ENCODE assay signal across 22 mouse cellular contexts in the genomic region with DNA sequence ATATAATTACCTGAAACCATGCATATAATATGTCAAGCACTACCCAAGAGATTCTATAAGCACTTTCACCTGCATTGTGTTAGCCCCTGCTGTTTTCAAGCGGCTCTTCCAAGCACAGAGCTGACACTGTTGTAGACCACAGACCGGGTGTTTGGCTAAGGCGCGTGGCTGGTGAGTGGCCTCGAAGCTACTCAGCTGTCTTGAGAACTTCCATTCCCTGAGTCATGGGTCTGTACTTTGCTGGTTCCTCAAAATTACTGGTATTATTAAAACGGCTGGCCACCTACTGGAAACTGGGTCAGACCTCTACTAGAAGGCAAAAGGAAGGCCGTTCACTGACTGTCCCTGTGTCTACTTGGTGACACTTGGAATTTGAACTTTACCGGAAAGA. TPM values are rescaled to one million over a fixed set of nuclear protein-coding genes. Genes with fewer than 3 reads are reported as not detected.
DNase-seq lines count a peak whose midpoint lies in the region; ATAC-seq and TF ChIP-seq lines count a peak whose summit lies in the region.
"Had no signal": no experiment of that assay in that cellular context is flagged by ENCODE, and none has a peak within 500 bp of the region (broad histone marks: within the 10 kb centered on the region; RNA-seq: fewer than 3 reads in every experiment).

No protein-coding gene starts in this region.

- no peaks in the 10 kb centered on the region for H3K27me3 ChIP-seq in lung, postnatal 0 days (replicated peaks; ENCODE audit: insufficient read depth, low read length)
- H3K27me3 ChIP-seq in embryonic facial prominence, embryonic 10.5 days (replicated peaks; ENCODE audit: low read depth, poor library complexity, severe bottlenecking), result no peaks in the 10 kb centered on the region
- no peaks in the 10 kb centered on the region for H3K27me3 ChIP-seq in limb, embryonic 11.5 days (ENCODE audit: control insufficient read depth, insufficient read depth, low read length)
- H3K27me3 ChIP-seq: forebrain, embryonic 15.5 days; heart, embryonic 15.5 days; hindbrain, embryonic 13.5 days; limb, embryonic 15.5 days; midbrain, embryonic 15.5 days had no signal

- DNase-seq in gastrocnemius, adult 2 months, result no peak
- no peak for DNase-seq in gastrocnemius, postnatal 4 days (ENCODE audit: low spot score in 2 of 2)
- DNase-seq in lung, postnatal 0 days (ENCODE audit: low spot score), result peak; percentile 57
- DNase-seq in lung, postnatal 25 days (ENCODE audit: low spot score), result no peak
- peak; percentile 40 for DNase-seq in embryonic facial prominence, embryonic 10.5 days (ENCODE audit: low spot score)
- no peak for DNase-seq in limb, embryonic 11.5 days (ENCODE audit: low spot score)
- no peak for DNase-seq in left cerebral cortex, postnatal 36 days (ENCODE audit: low spot score in 2 of 2)
- DNase-seq in adipocyte (ENCODE audit: low spot score), result no peak
- DNase-seq: adrenal gland, postnatal 25 days; cerebellum, adult 8-10 months; kidney, postnatal 10 days; liver, postnatal 0 days; right cerebral cortex, postnatal 14 days had no signal

- intact Hi-C loops in gastrocnemius, adult 2 months (cut with DNase I), result no loop called here
- intact Hi-C loops in left cerebral cortex, postnatal 36 days (cut with DNase I), result no loop called here

- no peak overlapping the region for H3K4me3 ChIP-seq in gastrocnemius, adult 2 months
- no peak overlapping the region for H3K4me3 ChIP-seq in lung, postnatal 0 days (ENCODE audit: low read depth, low read length)
- H3K4me3 ChIP-seq in embryonic facial prominence, embryonic 10.5 days, result no peak overlapping the region
- H3K4me3 ChIP-seq in limb, embryonic 11.5 days (ENCODE audit: low read depth, low read length), result no peak overlapping the region
- H3K4me3 ChIP-seq: erythroblast, embryonic 14.5 days; forebrain, embryonic 15.5 days; heart, embryonic 15.5 days; hindbrain, embryonic 13.5 days; limb, embryonic 15.5 days; megakaryocyte, embryonic 14.5 days; midbrain, embryonic 15.5 days had no signal

- WGBS in lung, postnatal 0 days, result 37% methylated on average over 8 of the region's 8 CpGs
- WGBS in embryonic facial prominence, embryonic 10.5 days, result 62% methylated on average over 8 of the region's 8 CpGs
- WGBS in limb, embryonic 11.5 days, result 70% methylated on average over 8 of the region's 8 CpGs

- H3K36me3 ChIP-seq in lung, postnatal 0 days (ENCODE audit: insufficient read depth, low read length), result no peaks in the 10 kb centered on the region
- H3K36me3 ChIP-seq in embryonic facial prominence, embryonic 10.5 days (replicated peaks), result no peaks in the 10 kb centered on the region
- H3K36me3 ChIP-seq in limb, embryonic 11.5 days (ENCODE audit: control insufficient read depth, insufficient read depth, low read length), result no peaks in the 10 kb centered on the region
- H3K36me3 ChIP-seq: forebrain, embryonic 15.5 days; heart, embryonic 15.5 days; hindbrain, embryonic 13.5 days; limb, embryonic 15.5 days; midbrain, embryonic 15.5 days had no signal

- no peak for TF ChIP-seq EP300 in lung, postnatal 0 days (IDR thresholded peaks at IDR 0.05)

- no peak overlapping the region for H3K4me2 ChIP-seq in lung, postnatal 0 days (replicated peaks; ENCODE audit: low read depth, low read length)
- no peak overlapping the region for H3K4me2 ChIP-seq in limb, embryonic 11.5 days (ENCODE audit: low read depth, severe bottlenecking)
- H3K4me2 ChIP-seq: forebrain, embryonic 15.5 days; heart, embryonic 15.5 days; hindbrain, embryonic 13.5 days; limb, embryonic 15.5 days; midbrain, embryonic 15.5 days had no signal

- TF ChIP-seq CTCF in gastrocnemius, adult 2 months (IDR thresholded peaks at IDR 0.05), result no peak
- no peak for TF ChIP-seq CTCF in lung, postnatal 0 days (IDR thresholded peaks at IDR 0.05)

- no peak overlapping the region for H3K9ac ChIP-seq in lung, postnatal 0 days (replicated peaks; ENCODE audit: low read depth)
- H3K9ac ChIP-seq in limb, embryonic 11.5 days (ENCODE audit: low read length), result no peak overlapping the region
- H3K9ac ChIP-seq: forebrain, embryonic 15.5 days; heart, embryonic 15.5 days; hindbrain, embryonic 13.5 days; limb, embryonic 15.5 days; liver, postnatal 0 days; midbrain, embryonic 15.5 days had no signal

- H3K9me3 ChIP-seq in lung, postnatal 0 days (ENCODE audit: low read length), result no peaks in the 10 kb centered on the region
- H3K9me3 ChIP-seq in embryonic facial prominence, embryonic 10.5 days, result no peaks in the 10 kb centered on the region
- H3K9me3 ChIP-seq in limb, embryonic 11.5 days (ENCODE audit: control insufficient read depth, low read length), result no peaks in the 10 kb centered on the region
- H3K9me3 ChIP-seq: forebrain, embryonic 15.5 days; heart, embryonic 15.5 days; hindbrain, embryonic 13.5 days; limb, embryonic 15.5 days; megakaryocyte, embryonic 14.5 days; midbrain, embryonic 15.5 days had no signal

- H3K27ac ChIP-seq in gastrocnemius, adult 2 months, result 0 out of 2 replicates have a peak overlapping the region, but pooled peaks have one; percentile 16
- peak overlapping the region; percentile 75 for H3K27ac ChIP-seq in lung, postnatal 0 days (ENCODE audit: low read length)
- H3K27ac ChIP-seq in embryonic facial prominence, embryonic 10.5 days (replicated peaks), result peak overlapping the region; percentile 78
- peak overlapping the region; percentile 24; the same call in 1 of the 2 replicates for H3K27ac ChIP-seq in limb, embryonic 11.5 days (replicated peaks; ENCODE audit: low read depth, low read length)
- H3K27ac ChIP-seq: forebrain, embryonic 15.5 days; heart, embryonic 15.5 days; hindbrain, embryonic 13.5 days; limb, embryonic 15.5 days; midbrain, embryonic 15.5 days had no signal

- peak; percentile 58 for ATAC-seq in lung, postnatal 0 days
- no peak for ATAC-seq in limb, embryonic 11.5 days (ENCODE audit: insufficient number of reproducible peaks, low FRiP score, low TSS enrichment, low read depth)
- ATAC-seq: forebrain, embryonic 15.5 days; liver, postnatal 0 days; midbrain, embryonic 15.5 days had no signal

- H3K4me1 ChIP-seq in lung, postnatal 0 days (ENCODE audit: insufficient read depth, low read depth, low read length), result no peaks in the 10 kb centered on the region
- H3K4me1 ChIP-seq in embryonic facial prominence, embryonic 10.5 days, result peaks cover 30% of the 10 kb centered on the region
- H3K4me1 ChIP-seq in limb, embryonic 11.5 days (ENCODE audit: control insufficient read depth, insufficient read depth, low read length), result peaks cover 14% of the 10 kb centered on the region
- H3K4me1 ChIP-seq: forebrain, embryonic 15.5 days; hindbrain, embryonic 13.5 days; midbrain, embryonic 15.5 days had no signal

RNA-seq across cellular contexts. Expression of a gene that starts 4.5 kb away (rescaled TPM):
- 10 to 100 TPM in 1 of 2 experiments, 1 to 10 TPM in 1; 9.2 to 13.6 TPM for total RNA-seq in gastrocnemius, adult 2 months (2021)
- total RNA-seq in gastrocnemius, postnatal 4 days (2021), result 10 to 100 TPM; 30.7 to 36.4 TPM
- polyA plus RNA-seq in lung, postnatal 0 days (2015; fragmentation: Nextera tagmentation; extraction: Ambion mirVana), result 18.1 and 22.0 TPM in 2 replicates
- polyA plus RNA-seq in embryonic facial prominence, embryonic 10.5 days (2016; fragmentation: Nextera tagmentation; extraction: Ambion mirVana), result 18.0 and 18.4 TPM in 2 replicates
- 32.8 and 39.2 TPM in 2 replicates for polyA plus RNA-seq in limb, embryonic 11.5 days (2014; fragmentation: Nextera tagmentation; extraction: Ambion mirVana)
- total RNA-seq in left cerebral cortex, postnatal 36 days (2021), result 10 to 100 TPM; 22.9 to 23.8 TPM

RNA-seq across cellular contexts. Expression of a gene that starts 40.6 kb away (rescaled TPM):
- 10 to 100 TPM; 45.0 to 51.6 TPM for total RNA-seq in gastrocnemius, adult 2 months (2021)
- total RNA-seq in gastrocnemius, postnatal 4 days (2021), result 10 to 100 TPM; 79.4 to 87.2 TPM
- polyA plus RNA-seq in lung, postnatal 0 days (2015; fragmentation: Nextera tagmentation; extraction: Ambion mirVana), result 0.62 and 0.96 TPM in 2 replicates
- polyA plus RNA-seq in embryonic facial prominence, embryonic 10.5 days (2016; fragmentation: Nextera tagmentation; extraction: Ambion mirVana), result 0.20 TPM in 1 of 2 replicates, not detected in the other
- 0.26 and 0.27 TPM in 2 replicates for polyA plus RNA-seq in limb, embryonic 11.5 days (2014; fragmentation: Nextera tagmentation; extraction: Ambion mirVana)
- 1 to 10 TPM; 9.1 to 9.6 TPM for total RNA-seq in left cerebral cortex, postnatal 36 days (2021)
- total RNA-seq: adrenal gland, postnatal 25 days had no signal
- polyA plus RNA-seq: erythroblast, embryonic 14.5 days; gonadal fat pad, adult 2 months; hindbrain, embryonic 13.5 days; intestine, embryonic 14.5 days; liver, postnatal 0 days; midbrain, embryonic 15.5 days had no signal

Comparison
In these comparisons a context has a peak if more than half of its experiments do, and no peak if none do; other contexts are left out.
1. DNase-seq: peak in lung, postnatal 0 days (single experiment) and embryonic facial prominence, embryonic 10.5 days (single experiment); none in gastrocnemius, adult 2 months (single experiment), gastrocnemius, postnatal 4 days (0 of 2), lung, postnatal 25 days (single experiment), limb, embryonic 11.5 days (single experiment), left cerebral cortex, postnatal 36 days (0 of 2) and adipocyte (single experiment).
2. H3K27ac ChIP-seq: peak in every context shown above with its lines; median percentile 78 in embryonic facial prominence, embryonic 10.5 days; 75 in lung, postnatal 0 days; 24 in limb, embryonic 11.5 days; 16 in gastrocnemius, adult 2 months.
3. RNA of a gene that starts 40.6 kb away (total RNA-seq): 79.4 to 87.2 TPM in gastrocnemius, postnatal 4 days and 45.0 to 51.6 TPM in gastrocnemius, adult 2 months; 9.1 to 9.6 TPM in left cerebral cortex, postnatal 36 days; every median in the first group is over 4 times any median in the second.